Mouse (Mus musculus) right cerebral cortex, adult 2 months (tissue): ENCODE measurements at regions not wholly inside any gene's neighbourhood (a gene's known extent, or its start where the extent isn't known, plus 50 kb on each side); places are given as distances from the start of the nearest gene placed in this dataset.

Experiments used
- DNase-seq, 2 experiments: peaks; one replicate each; pipeline ENCODE4 v3.0.0; 2021 to 2022; ENCODE audit warnings: low spot score in 2 of 2

- DNase-seq, result no peak
These were observed 299.6 kb upstream of the Jmjd1c start for GRCm38 (mm10) chr10:66796296-66796695.

GRCm38 (mm10) chr10:66802691-66803090 lies 293.2 kb upstream of the Jmjd1c start:
- DNase-seq, result no peak

DNA sequence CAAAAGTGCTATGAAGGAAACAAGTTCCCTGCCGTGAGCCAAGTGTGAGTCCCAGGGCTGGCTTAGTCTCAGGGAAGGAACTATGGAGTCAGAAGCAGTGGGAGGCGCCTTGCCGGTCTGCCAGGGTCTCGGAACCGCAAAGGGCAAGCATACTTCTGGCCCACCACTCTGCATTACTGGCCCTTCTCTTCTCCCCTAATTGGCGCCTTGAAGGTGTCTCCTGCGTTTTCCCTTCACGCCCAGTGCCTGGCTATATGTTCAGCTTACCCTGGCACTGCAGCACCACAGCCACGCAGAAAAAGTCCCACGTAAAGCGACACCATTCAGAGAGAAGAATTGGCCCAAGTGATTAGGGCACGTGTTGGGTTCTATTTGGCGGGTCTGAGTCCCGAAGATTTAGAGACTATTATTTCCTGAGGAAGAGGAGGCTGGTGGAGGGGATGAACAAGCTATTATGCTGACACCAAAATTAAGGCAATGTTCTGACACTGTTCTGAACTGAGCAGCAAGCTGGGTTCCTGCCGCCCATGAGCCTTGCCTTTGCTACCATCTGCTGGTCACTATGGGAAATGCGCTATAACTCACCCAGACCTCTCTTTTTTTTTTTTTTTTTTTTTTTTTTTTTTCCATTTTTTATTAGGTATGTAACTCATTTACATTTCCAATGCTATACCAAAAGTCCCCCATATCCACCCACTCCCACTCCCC lies 288.5 kb upstream of the Jmjd1c start:
- DNase-seq, result peak; percentile 70 to 81

DNA sequence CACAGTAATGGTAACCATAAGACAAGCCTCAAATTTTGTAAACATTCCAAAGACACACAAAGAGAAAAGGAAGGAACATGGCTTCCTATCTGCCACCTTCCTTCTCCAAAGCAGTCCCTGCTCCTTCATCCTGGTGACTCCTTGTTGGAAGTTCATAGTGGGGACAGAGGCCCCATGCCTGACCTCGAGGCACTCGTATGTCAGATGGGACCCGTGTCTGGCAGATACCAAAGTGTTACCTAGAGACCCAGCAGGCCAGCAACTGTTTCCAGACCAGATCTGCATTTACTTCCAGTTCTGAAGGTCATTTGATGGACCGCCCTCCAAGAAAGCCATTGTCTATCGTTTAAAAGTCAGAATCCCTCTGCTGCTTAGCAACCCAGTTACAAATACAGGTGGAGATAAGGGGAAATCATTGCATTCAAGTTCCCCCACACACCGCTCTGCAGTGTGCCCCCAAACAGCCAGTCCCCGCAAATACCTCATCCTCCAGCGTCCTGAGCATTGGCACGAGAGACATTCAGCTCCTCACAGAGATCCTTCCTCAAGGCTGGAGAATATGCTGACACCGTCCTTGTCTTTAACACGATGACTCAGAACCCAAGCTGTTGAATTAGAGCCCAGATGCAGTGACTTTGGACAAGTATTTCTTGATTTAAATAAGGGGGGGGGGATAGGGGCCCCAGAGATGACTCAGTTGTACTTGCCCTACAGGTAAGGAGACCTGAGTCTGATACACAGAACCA lies 283.2 kb upstream of the Jmjd1c start:
- no peak for DNase-seq

DNA sequence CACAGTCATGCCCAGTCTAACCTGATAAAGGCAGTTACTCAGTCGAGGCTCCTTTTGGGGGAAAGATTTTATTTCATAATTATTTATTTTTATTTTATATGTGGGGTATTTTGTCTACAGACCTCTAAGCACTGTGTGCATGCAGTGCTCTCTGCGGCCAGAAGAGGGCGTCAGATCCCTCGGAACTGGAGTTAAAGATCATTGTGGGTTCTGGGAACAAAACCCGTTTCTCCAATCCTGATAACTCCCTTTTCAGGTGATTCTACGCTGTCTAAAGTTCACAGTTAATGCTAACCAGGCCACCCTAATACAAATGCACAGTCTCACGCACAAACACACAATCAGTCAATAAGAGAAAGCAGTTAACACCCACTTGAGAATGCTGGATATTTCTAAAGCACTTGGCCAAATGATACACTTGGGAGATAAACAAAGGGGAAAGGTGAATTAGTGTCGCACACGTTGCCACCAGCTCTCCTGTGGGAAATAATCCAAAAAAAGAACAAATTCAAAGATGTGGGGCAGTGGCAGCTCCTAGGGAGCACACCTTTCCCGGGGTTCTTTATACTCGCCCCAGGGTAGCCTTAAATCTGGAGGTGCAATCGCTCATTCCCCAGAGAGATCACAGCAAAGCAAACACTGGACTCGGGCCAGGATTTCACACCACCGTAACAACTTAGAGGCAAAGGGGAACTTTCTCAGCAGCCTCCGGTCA lies 281.9 kb upstream of the Jmjd1c start:
- DNase-seq, result no peak

DNA sequence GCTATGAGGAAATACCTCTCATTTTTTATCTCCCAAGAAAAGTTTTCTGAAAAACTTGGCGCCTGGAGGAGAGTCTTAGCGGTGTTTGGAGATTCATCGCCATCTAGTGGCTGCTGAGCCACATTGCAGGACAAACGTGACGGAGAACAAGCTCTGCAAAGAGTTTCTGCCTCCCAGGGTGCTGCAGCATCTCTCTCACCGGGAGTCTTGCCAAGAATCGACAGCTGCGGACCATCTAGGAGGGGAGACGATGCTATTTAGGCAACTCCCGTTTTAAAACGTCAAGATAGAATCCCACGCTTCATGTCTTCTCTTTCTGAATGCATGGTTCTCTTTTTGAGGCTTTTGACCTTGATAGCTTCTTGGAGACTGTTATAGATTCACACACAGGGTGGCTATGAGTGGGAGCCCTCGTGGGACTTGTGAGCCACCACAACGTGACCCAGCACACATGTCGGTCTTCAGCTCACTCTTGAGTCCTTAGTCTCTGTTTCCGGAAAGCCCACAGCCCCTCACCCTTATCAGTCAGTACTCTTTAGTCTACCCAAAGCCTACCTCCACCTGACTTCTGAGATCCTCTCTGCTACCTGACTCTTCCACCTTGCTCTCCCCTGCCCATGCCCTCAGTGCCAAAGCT lies 281.2 kb upstream of the Jmjd1c start:
- DNase-seq, result peak; percentile 91 to 93

GRCm38 (mm10) chr10:66815951-66816350 lies 280.0 kb upstream of the Jmjd1c start:
- DNase-seq, result no peak

- no peak for DNase-seq
These were observed 279.1 kb upstream of the Jmjd1c start for GRCm38 (mm10) chr10:66816776-66817175.

- no peak for DNase-seq
These were observed 278.0 kb upstream of the Jmjd1c start for GRCm38 (mm10) chr10:66817876-66818275.

- peak in 1 of 2 experiments; percentile 10 for DNase-seq
These were observed 276.4 kb upstream of the Jmjd1c start for GRCm38 (mm10) chr10:66819517-66819916.

- DNase-seq, result no peak
These were observed 270.2 kb upstream of the Jmjd1c start for GRCm38 (mm10) chr10:66825737-66826136.

- DNase-seq, result no peak
These were observed 269.6 kb upstream of the Jmjd1c start for GRCm38 (mm10) chr10:66826327-66826726.

GRCm38 (mm10) chr10:66834974-66835373 lies 261.0 kb upstream of the Jmjd1c start:
- no peak for DNase-seq

DNA sequence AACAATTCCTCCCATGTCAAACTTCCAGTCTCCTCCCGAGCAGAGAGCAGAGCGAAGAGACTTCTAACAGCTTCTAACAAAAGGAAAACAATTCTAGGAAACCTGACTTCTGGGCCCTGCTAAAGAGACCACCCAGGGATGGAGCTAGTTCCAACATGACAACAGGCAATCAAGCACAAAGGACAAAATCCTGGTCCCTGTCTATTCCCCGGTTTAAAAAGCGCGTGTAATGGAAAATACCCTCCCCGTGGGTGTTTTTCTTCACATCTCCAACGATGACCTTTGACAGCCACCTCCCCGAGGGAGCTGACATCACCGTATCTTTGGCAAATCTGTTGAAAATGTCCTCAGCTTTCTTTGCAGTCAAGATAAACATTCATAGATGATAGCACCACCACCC lies 256.9 kb upstream of the Jmjd1c start:
- DNase-seq, result no peak

- DNase-seq, result no peak
These were observed 252.7 kb upstream of the Jmjd1c start for GRCm38 (mm10) chr10:66843258-66843657.

DNA sequence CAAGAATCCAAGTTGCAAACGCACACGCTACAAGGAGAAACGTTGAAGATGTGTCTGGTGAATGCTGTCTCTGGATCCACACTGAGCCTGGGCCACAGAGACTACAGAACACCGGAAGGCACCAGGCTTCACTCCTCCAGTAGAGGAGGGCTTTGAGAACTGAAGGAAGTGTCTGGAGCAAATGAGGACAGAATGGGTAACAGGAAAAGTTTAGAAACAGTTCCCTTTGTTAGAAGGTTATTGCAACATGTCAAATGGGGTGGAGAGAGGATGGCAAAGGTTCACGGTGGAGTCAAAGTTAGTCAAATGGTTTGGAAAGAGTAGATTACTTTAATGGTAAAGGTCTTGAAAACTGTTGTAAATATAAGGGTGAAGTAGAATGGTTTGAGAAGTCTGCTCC lies 247.1 kb upstream of the Jmjd1c start:
- no peak for DNase-seq

DNA sequence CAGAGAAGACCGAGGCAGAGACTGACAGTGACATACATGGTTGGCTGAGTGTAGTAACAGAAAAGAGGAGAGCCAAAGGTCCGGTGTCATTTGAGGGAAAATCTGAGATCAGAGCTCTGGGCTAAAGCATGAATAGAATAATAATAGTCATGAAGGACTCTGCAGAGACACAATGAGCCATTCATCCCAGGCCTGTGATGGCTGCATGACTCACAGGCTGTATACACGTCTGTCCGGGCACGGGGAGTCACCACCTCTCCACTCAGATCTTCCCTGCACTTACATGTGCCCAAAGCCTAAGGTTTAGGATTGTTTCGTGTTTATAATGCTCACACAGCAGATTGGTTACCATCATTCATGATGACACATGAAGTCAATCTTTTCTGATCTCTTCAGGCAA lies 246.2 kb upstream of the Jmjd1c start:
- DNase-seq, result no peak

DNA sequence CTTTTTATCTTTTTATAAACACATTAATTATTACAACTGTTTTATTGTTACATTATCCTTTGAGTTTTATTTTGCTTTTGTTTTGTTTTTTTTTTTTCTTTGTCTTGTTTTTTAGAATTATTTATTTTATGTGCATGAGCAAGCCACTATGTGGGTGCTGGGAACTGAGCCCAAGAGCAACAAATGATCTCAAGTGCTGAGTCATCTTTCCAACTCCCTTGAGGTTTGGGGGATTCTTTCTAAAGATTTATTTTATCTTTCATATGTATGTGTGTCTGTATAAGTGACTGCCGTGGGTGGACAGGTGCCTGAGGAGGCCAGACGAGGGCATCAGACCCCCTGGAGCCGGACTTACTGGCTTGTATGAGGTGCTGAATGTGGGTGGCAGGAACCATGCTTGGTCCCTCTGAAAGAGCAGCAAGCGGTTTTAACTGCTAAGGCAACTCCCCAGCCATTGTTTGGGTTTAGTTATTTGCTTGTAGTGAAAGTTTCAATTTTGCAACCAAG lies 244.9 kb upstream of the Jmjd1c start:
- DNase-seq, result no peak

GRCm38 (mm10) chr10:66851841-66852240 lies 244.1 kb upstream of the Jmjd1c start:
- DNase-seq, result no peak

GRCm38 (mm10) chr10:66852708-66853107 lies 243.2 kb upstream of the Jmjd1c start:
- DNase-seq, result peak in 1 of 2 experiments; percentile 10

DNA sequence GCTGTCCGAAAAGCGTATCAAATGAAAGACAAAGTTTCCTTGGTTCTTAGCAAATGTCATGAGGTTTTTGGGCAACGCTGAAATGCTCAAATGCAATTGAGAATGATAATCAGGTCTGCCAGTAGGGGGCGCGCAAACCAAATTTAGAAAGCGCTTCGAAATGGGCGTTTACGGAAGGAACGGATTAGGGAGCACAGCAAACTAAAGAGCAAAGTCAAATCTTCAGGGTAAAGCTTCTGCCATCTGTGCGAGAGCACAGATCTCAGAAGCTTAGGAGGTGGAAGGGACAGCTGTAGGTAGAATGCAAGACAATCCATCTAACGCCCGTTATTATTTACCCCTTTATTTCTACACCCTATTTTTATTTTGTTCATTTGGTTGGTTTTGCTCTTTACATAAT lies 242.7 kb upstream of the Jmjd1c start:
- DNase-seq, result peak; percentile 90 to 94

DNA sequence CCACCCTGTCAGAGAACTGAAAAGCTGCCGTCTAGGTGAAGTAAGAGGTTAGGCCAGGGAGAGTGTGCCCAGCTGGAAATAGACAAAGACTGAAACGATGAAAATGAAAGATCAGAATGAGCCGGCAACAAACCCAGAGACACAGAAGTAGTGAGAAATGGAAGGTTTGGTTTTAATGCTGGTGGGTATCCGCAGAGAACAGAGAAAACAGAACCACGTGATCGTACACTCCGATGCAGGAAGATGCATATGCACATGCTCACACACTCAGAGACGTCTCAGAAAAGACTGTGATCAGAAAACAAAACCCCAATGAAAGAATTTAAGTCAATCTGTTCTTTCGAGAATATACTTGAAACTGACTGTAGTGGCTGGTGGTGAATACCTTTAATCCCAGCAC lies 241.0 kb upstream of the Jmjd1c start:
- no peak for DNase-seq
